Mouse (Mus musculus) MEL (cell line): ENCODE measurements around the gene Taar7a. TPM values are rescaled to one million over a fixed set of nuclear protein-coding genes. Genes with fewer than 3 reads are reported as not detected.

ENCODE experiments used
- DNase-seq: peaks from one replicate; pipeline ENCODE4 v3.0.0; 2011; ENCODE audit warnings: low read depth, low spot score
- H3K27ac ChIP-seq: 2 replicates; pipeline ENCODE4 v1.5.1; 2012; ENCODE audit warnings: low read depth, mild to moderate bottlenecking, control low read depth, low read length, moderate library complexity; ENCODE audit not compliant: control insufficient read depth
- H3K27me3 ChIP-seq, 2 experiments: fragments of 150-350 bp in 1 of 2; sonication (generic) in 1 of 2; 2 replicates each; pipeline ENCODE4 v1.6.1; 2012; ENCODE audit warnings: low read length in 2 of 2, mild to moderate bottlenecking in 2 of 2, improper control_type of control experiment in 1 of 2, moderate library complexity in 1 of 2; ENCODE audit not compliant: insufficient read depth in 2 of 2, control insufficient read depth in 1 of 2
- H3K36me3 ChIP-seq, 2 experiments: 2 replicates each; pipeline ENCODE4 v1.6.1; 2012 to 2014; ENCODE audit warnings: low read length in 2 of 2, improper control_type of control experiment in 1 of 2, inconsistent platforms in 1 of 2, mild to moderate bottlenecking in 1 of 2; ENCODE audit not compliant: insufficient read depth in 2 of 2, control insufficient read depth in 1 of 2
- H3K4me1 ChIP-seq, 2 experiments: fragments of 150-350 bp in 1 of 2; sonication (generic) in 1 of 2; 2 replicates each; pipeline ENCODE4 v1.6.1; 2012; ENCODE audit warnings: low read length in 2 of 2, improper control_type of control experiment in 1 of 2, mild to moderate bottlenecking in 1 of 2; ENCODE audit not compliant: insufficient read depth in 2 of 2, control insufficient read depth in 1 of 2
- H3K4me3 ChIP-seq, 2 experiments: fragments of 150-350 bp in 1 of 2; sonication (generic) in 1 of 2; 2 replicates each; pipeline ENCODE4 v1.5.1; 2012; ENCODE audit warnings: low read depth in 2 of 2, low read length in 2 of 2, mild to moderate bottlenecking in 2 of 2, moderate library complexity in 2 of 2, control low read depth in 1 of 2, improper control_type of control experiment in 1 of 2; ENCODE audit not compliant: control insufficient read depth in 1 of 2, insufficient read depth in 1 of 2
- H3K79me2 ChIP-seq: 2 replicates; pipeline ENCODE4 v1.6.1; 2012; ENCODE audit warnings: mild to moderate bottlenecking, low read length, moderate library complexity; ENCODE audit not compliant: control insufficient read depth, poor library complexity, insufficient read depth
- H3K9ac ChIP-seq: 2 replicates; pipeline ENCODE4 v1.6.1; 2012; ENCODE audit warnings: low read depth, mild to moderate bottlenecking, control low read depth, low read length, moderate library complexity; ENCODE audit not compliant: control insufficient read depth, poor library complexity, severe bottlenecking
- H3K9me3 ChIP-seq: fragments of 150-350 bp; sonication (generic); replicated peaks from 2 replicates; pipeline ENCODE4 v1.6.1; 2012; ENCODE audit warnings: mild to moderate bottlenecking, low read length, improper control_type of control experiment, moderate library complexity; ENCODE audit not compliant: insufficient read depth
- BHLHE40 ChIP-seq: IDR thresholded peaks from 2 replicates; pipeline ENCODE4 v1.6.1; 2012; ENCODE audit warnings: low read depth, mild to moderate bottlenecking, inconsistent platforms, low read length, improper control_type of control experiment, borderline replicate concordance
- CHD1 ChIP-seq: IDR thresholded peaks from 2 replicates; pipeline ENCODE4 v1.6.1; 2012; ENCODE audit warnings: low read depth, mild to moderate bottlenecking, inconsistent platforms, low read length, improper control_type of control experiment
- EP300 ChIP-seq, 2 experiments: IDR thresholded peaks; 2 replicates each; pipeline ENCODE4 v1.6.1; 2011; ENCODE audit warnings: improper control_type of control experiment in 2 of 2, low read length in 2 of 2, low read depth in 1 of 2, mild to moderate bottlenecking in 1 of 2
- ETS1 ChIP-seq: IDR thresholded peaks from 2 replicates; pipeline ENCODE4 v1.6.1; 2012; ENCODE audit warnings: low read depth, mild to moderate bottlenecking, inconsistent platforms, low read length, improper control_type of control experiment, moderate library complexity
- GATA1 ChIP-seq: IDR thresholded peaks from 2 replicates; pipeline ENCODE4 v1.6.1; 2011; ENCODE audit warnings: low read depth, low read length, improper control_type of control experiment
- JUND ChIP-seq: IDR thresholded peaks from 2 replicates; pipeline ENCODE4 v1.6.1; 2011; ENCODE audit warnings: low read depth, mild to moderate bottlenecking, improper control_type of control experiment, low read length
- KAT2A ChIP-seq: conservative IDR thresholded peaks from 2 replicates; pipeline ENCODE4 v1.6.1; 2012; ENCODE audit warnings: low read depth, low read length, improper control_type of control experiment, inconsistent platforms
- MEF2A ChIP-seq: IDR thresholded peaks from 2 replicates; pipeline ENCODE4 v1.6.1; 2014; ENCODE audit warnings: low read depth, mild to moderate bottlenecking, inconsistent platforms, low read length, improper control_type of control experiment; ENCODE audit not compliant: poor library complexity, insufficient replicate concordance, severe bottlenecking; ENCODE audit errors: extremely low read depth
- MXI1 ChIP-seq: IDR thresholded peaks from 2 replicates; pipeline ENCODE4 v1.6.1; 2011; ENCODE audit warnings: mild to moderate bottlenecking, low read depth, low read length, improper control_type of control experiment
- NELFE ChIP-seq: IDR thresholded peaks from 2 replicates; pipeline ENCODE4 v1.6.1; 2011; ENCODE audit warnings: low read depth, low read length, improper control_type of control experiment
- NRF1 ChIP-seq: IDR thresholded peaks from 2 replicates; pipeline ENCODE4 v1.6.1; 2014; ENCODE audit warnings: low read depth, mild to moderate bottlenecking, inconsistent platforms, low read length, improper control_type of control experiment, moderate library complexity; ENCODE audit not compliant: poor library complexity, insufficient read depth, severe bottlenecking
- POLR2A ChIP-seq, 2 experiments: IDR thresholded peaks; 2 replicates each; pipeline ENCODE4 v1.6.1; 2011 to 2012; ENCODE audit warnings: low read length in 2 of 2, mild to moderate bottlenecking in 2 of 2, control low read depth in 1 of 2, improper control_type of control experiment in 1 of 2, low read depth in 1 of 2, moderate library complexity in 1 of 2; ENCODE audit not compliant: control insufficient read depth in 1 of 2, insufficient read depth in 1 of 2, poor library complexity in 1 of 2
- POLR2AphosphoS5 ChIP-seq: IDR thresholded peaks from 2 replicates; pipeline ENCODE4 v1.6.1; 2012; ENCODE audit warnings: low read depth, borderline replicate concordance, mild to moderate bottlenecking, inconsistent platforms, low read length, moderate library complexity, mixed read lengths
- RAD21 ChIP-seq: IDR thresholded peaks from 2 replicates; pipeline ENCODE4 v1.6.1; 2011; ENCODE audit warnings: mild to moderate bottlenecking, low read depth, low read length, improper control_type of control experiment
- TBP ChIP-seq: IDR thresholded peaks from 2 replicates; pipeline ENCODE4 v1.8.0; 2011; ENCODE audit warnings: low read depth, low read length, improper control_type of control experiment
- TCF12 ChIP-seq: IDR thresholded peaks from 2 replicates; pipeline ENCODE4 v1.6.1; 2014; ENCODE audit warnings: low read depth, mild to moderate bottlenecking, inconsistent platforms, low read length, improper control_type of control experiment, moderate library complexity
- UBTF ChIP-seq: IDR thresholded peaks from 2 replicates; pipeline ENCODE4 v1.6.1; 2012; ENCODE audit warnings: low read depth, mild to moderate bottlenecking, inconsistent platforms, low read length, improper control_type of control experiment, moderate library complexity, borderline replicate concordance; ENCODE audit not compliant: insufficient read depth
- USF2 ChIP-seq, 2 experiments: IDR thresholded peaks; 2 replicates each; pipeline ENCODE4 v1.6.1; 2011 to 2012; ENCODE audit warnings: improper control_type of control experiment in 2 of 2, low read length in 2 of 2, borderline replicate concordance in 1 of 2, inconsistent platforms in 1 of 2, low read depth in 1 of 2, mild to moderate bottlenecking in 1 of 2; ENCODE audit not compliant: insufficient read depth in 1 of 2
- ZKSCAN1 ChIP-seq: IDR thresholded peaks from 2 replicates; pipeline ENCODE4 v1.6.1; 2012; ENCODE audit warnings: low read depth, mild to moderate bottlenecking, inconsistent platforms, low read length, improper control_type of control experiment, moderate library complexity
- polyA plus RNA-seq, 2 experiments: library from polyadenylated mRNA; stranded (reverse) in 1 of 2; unstranded in 1 of 2; fragments of >175 nt in 1 of 2; fragments of >200 nt in 1 of 2; gene quantifications; 2 replicates each; pipeline versions ENCODE4 v1.2.1 to v1.2.4; 2012; ENCODE audit warnings: low replicate concordance in 2 of 2, low read depth in 1 of 2; ENCODE audit not compliant: insufficient read length in 2 of 2, insufficient read depth in 1 of 2, missing spikeins in 1 of 2
- total RNA-seq: library from RNA; depleted of rRNA; stranded (reverse); fragments of 300-350 nt; gene quantifications from 2 replicates; pipeline ENCODE4 v1.2.3, GENCODE M21; 2012

Gene Taar7a
- total and polyA plus RNA-seq, 3 experiments = not detected

DNA sequence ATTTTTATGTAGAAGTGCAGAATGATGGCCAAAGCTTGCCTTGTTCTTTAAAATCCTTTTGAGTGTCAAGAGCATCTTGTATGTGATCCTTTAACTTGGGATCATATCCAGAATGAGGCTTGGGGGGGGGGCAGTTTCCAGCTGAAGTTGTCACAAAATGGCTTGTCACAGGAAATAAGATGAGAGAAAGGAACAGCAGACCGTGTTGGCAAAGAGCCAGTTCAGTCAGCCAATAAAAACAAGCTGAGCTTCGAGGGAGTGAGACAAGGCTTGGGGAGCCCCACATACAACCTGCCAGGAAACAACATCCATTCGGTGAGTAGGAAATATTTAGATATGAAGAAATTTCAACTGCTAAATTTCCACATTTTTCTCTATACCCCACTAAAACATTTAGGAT lies 29.8 kb downstream of the Taar7a start:
- Histone ChIP-seq H3K4me3 (no peak overlapping the region), H3K9me3 (no peaks in the 10 kb centered on the region), H3K27me3 (peaks cover 3 to 5% of the 10 kb centered on the region in 2 experiments; a peak in 3 of 4 replicates), H3K36me3 (no peaks in the 10 kb centered on the region), H3K79me2 (no peaks in the 10 kb centered on the region)
- TF ChIP-seq JUND (no peak), MEF2A (no peak), BHLHE40 (no peak), GATA1 (no peak), POLR2AphosphoS5 (no peak)
- TF ChIP-seq, all 39 proteins: peak for 0
- Histone ChIP-seq H3K27ac (no peak overlapping the region), H3K9ac (no peak overlapping the region), H3K4me1 (no peaks in the 10 kb centered on the region)
- DNase-seq = peak; percentile 2

DNA sequence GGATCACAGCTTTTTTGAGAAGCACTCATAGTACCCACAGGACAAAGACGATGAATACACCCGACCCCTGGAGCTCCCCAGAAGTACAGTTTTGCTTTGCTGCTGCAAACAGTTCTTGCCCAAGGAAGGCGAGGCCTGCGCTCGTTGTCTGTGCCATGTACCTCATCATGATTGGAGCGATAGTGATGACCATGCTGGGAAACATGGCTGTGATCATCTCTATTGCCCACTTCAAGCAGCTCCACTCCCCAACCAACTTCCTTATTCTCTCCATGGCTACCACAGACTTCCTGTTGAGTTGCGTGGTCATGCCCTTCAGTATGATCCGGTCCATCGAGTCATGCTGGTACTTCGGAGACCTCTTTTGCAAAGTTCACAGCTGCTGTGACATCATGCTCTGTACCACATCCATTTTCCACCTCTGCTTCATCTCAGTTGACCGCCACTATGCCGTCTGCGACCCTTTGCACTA lies 32.8 kb downstream of the Taar7a start, which contains the start of gene Taar4:
Gene Taar4 (plus strand): TSS at position 51 of the 472 bp plus-strand sequence.
- no peaks in the 10 kb centered on the region for H3K36me3 ChIP-seq
- H3K9ac ChIP-seq = no peak within 1 kb of the TSS
- H3K27ac ChIP-seq = no peak within 1 kb of the TSS
- no peaks in the 10 kb centered on the region for H3K4me1 ChIP-seq
- TF ChIP-seq POLR2A (IDR thresholded peaks at IDR 0.05; ENCODE audit: control insufficient read depth in 1 of 2, insufficient read depth in 1 of 2, low read depth in 1 of 2, low read length in 2 of 2, poor library complexity in 1 of 2) (no peak), KAT2A (no peak), UBTF (no peak), CHD1 (no peak), NELFE (no peak), EP300 (IDR thresholded peaks at IDR 0.05; ENCODE audit: low read depth in 1 of 2, low read length in 2 of 2) (no peak), TBP (no peak), RAD21 (no peak), USF2 (IDR thresholded peaks at IDR 0.05; ENCODE audit: borderline replicate concordance in 1 of 2, insufficient read depth in 1 of 2, low read depth in 1 of 2, low read length in 2 of 2) (no peak), NRF1 (no peak), MXI1 (no peak), TCF12 (no peak), ETS1 (no peak), ZKSCAN1 (no peak)
- DNase-seq = no peak
- H3K9me3 ChIP-seq = no peaks in the 10 kb centered on the region
- peaks cover 0 to 1% of the 10 kb centered on the region in 2 experiments; a peak in 1 of 4 replicates for H3K27me3 ChIP-seq
- H3K79me2 ChIP-seq = no peaks in the 10 kb centered on the region
- H3K4me3 ChIP-seq = no peak within 1 kb of the TSS
